Mouse (Mus musculus): ENCODE measurements around the gene Gm28048. TPM values are rescaled to one million over a fixed set of nuclear protein-coding genes. Genes with fewer than 3 reads are reported as not detected.

Gene Gm28048
- polyA plus RNA-seq, 1 experiment from 2014 or later = 4.5 TPM

- peaks cover 15% of the 10 kb centered on the region for H3K4me1 ChIP-seq (ENCODE audit: control insufficient read depth, insufficient read depth, low read length)
- H3K4me2 ChIP-seq (ENCODE audit: low read length) = peak within 1 kb of the TSS; percentile 99
- no peak within 1 kb of the TSS for H3K27ac ChIP-seq (replicated peaks; ENCODE audit: low read depth, low read length)
- H3K9ac ChIP-seq (replicated peaks; ENCODE audit: low read length) = peak within 1 kb of the TSS; percentile 64; the same call in 1 of the 2 replicates
- no peaks in the 10 kb centered on the region for H3K9me3 ChIP-seq (ENCODE audit: control insufficient read depth, low read length)
- H3K36me3 ChIP-seq (ENCODE audit: control insufficient read depth, insufficient read depth, low read length) = no peaks in the 10 kb centered on the region
- ATAC-seq (ENCODE audit: low FRiP score, low TSS enrichment) = 0 out of 2 replicates have a peak, but pooled peaks have one; percentile 9
- H3K4me3 ChIP-seq (replicated peaks; ENCODE audit: low read depth, low read length) = peak within 1 kb of the TSS; percentile 67
- peaks cover 71% of the 10 kb centered on the region for H3K27me3 ChIP-seq (ENCODE audit: control insufficient read depth, insufficient read depth, low read length)
- 6% methylated on average over 41 of the region's 41 CpGs for WGBS
- DNase-seq = no peak
These were observed 121.3 kb downstream of the Gm28048 start, which contains the start of gene B3gnt2 for GRCm38 (mm10) chr11:22860335-22861227. TSS of gene B3gnt2 (minus strand) at chr11:22860961.

- Histone ChIP-seq H3K27ac (replicated peaks; ENCODE audit: low read depth, low read length) (no peak overlapping the region), H3K36me3 (ENCODE audit: control insufficient read depth, insufficient read depth, low read length) (no peaks in the 10 kb centered on the region), H3K9me3 (ENCODE audit: control insufficient read depth, low read length) (no peaks in the 10 kb centered on the region), H3K9ac (replicated peaks; ENCODE audit: low read length) (peak overlapping the region; percentile 64), H3K4me2 (ENCODE audit: low read length) (peak overlapping the region; percentile 99), H3K4me1 (ENCODE audit: control insufficient read depth, insufficient read depth, low read length) (peaks cover 15% of the 10 kb centered on the region), H3K27me3 (ENCODE audit: control insufficient read depth, insufficient read depth, low read length) (peaks cover 71% of the 10 kb centered on the region), H3K4me3 (replicated peaks; ENCODE audit: low read depth, low read length) (peak overlapping the region; percentile 67)
- under 1% methylated on average over 55 of the region's 55 CpGs for WGBS
- ATAC-seq (ENCODE audit: low FRiP score, low TSS enrichment) (peak; percentile 90), DNase-seq (peak; percentile 89)
These were observed 122.1 kb downstream of the Gm28048 start for GRCm38 (mm10) chr11:22859633-22860334.

GRCm38 (mm10) chr11:22859301-22859632 lies 122.6 kb downstream of the Gm28048 start:
- DNase-seq (no peak), ATAC-seq (ENCODE audit: low FRiP score, low TSS enrichment) (no peak)
- no peak overlapping the region for H3K27ac ChIP-seq (replicated peaks; ENCODE audit: low read depth, low read length)
- H3K9me3 ChIP-seq (ENCODE audit: control insufficient read depth, low read length) = no peaks in the 10 kb centered on the region
- peak overlapping the region; percentile 99 for H3K4me2 ChIP-seq (ENCODE audit: low read length)
- peak overlapping the region; percentile 64 for H3K9ac ChIP-seq (replicated peaks; ENCODE audit: low read length)
- H3K36me3 ChIP-seq (ENCODE audit: control insufficient read depth, insufficient read depth, low read length) = no peaks in the 10 kb centered on the region
- peak overlapping the region; percentile 67 for H3K4me3 ChIP-seq (replicated peaks; ENCODE audit: low read depth, low read length)
- 1% methylated on average over 25 of the region's 41 CpGs for WGBS
- H3K27me3 ChIP-seq (ENCODE audit: control insufficient read depth, insufficient read depth, low read length) = peaks cover 71% of the 10 kb centered on the region
- H3K4me1 ChIP-seq (ENCODE audit: control insufficient read depth, insufficient read depth, low read length) = peaks cover 15% of the 10 kb centered on the region

- Histone ChIP-seq H3K27ac (replicated peaks; ENCODE audit: low read depth, low read length) (no peak overlapping the region), H3K4me2 (ENCODE audit: low read length) (peak overlapping the region; percentile 99), H3K4me3 (replicated peaks; ENCODE audit: low read depth, low read length) (peak overlapping the region; percentile 67), H3K9ac (replicated peaks; ENCODE audit: low read length) (peak overlapping the region; percentile 64), H3K27me3 (ENCODE audit: control insufficient read depth, insufficient read depth, low read length) (peaks cover 71% of the 10 kb centered on the region), H3K36me3 (ENCODE audit: control insufficient read depth, insufficient read depth, low read length) (no peaks in the 10 kb centered on the region), H3K9me3 (ENCODE audit: control insufficient read depth, low read length) (no peaks in the 10 kb centered on the region), H3K4me1 (ENCODE audit: control insufficient read depth, insufficient read depth, low read length) (peaks cover 15% of the 10 kb centered on the region)
- 2% methylated on average over 50 of the region's 50 CpGs for WGBS
- DNase-seq = peak; percentile 32
- peak; percentile 28; the same call in 1 of the 2 replicates for ATAC-seq (ENCODE audit: low FRiP score, low TSS enrichment)
These were observed 123.2 kb downstream of the Gm28048 start for GRCm38 (mm10) chr11:22858441-22859300.

- Histone ChIP-seq H3K4me2 (ENCODE audit: low read length) (peak overlapping the region; percentile 99), H3K4me3 (replicated peaks; ENCODE audit: low read depth, low read length) (peak overlapping the region; percentile 67), H3K9ac (replicated peaks; ENCODE audit: low read length) (no peak overlapping the region), H3K27ac (replicated peaks; ENCODE audit: low read depth, low read length) (no peak overlapping the region), H3K9me3 (ENCODE audit: control insufficient read depth, low read length) (no peaks in the 10 kb centered on the region), H3K36me3 (ENCODE audit: control insufficient read depth, insufficient read depth, low read length) (no peaks in the 10 kb centered on the region), H3K27me3 (ENCODE audit: control insufficient read depth, insufficient read depth, low read length) (peaks cover 63% of the 10 kb centered on the region), H3K4me1 (ENCODE audit: control insufficient read depth, insufficient read depth, low read length) (peaks cover 15% of the 10 kb centered on the region)
- DNase-seq (no peak), ATAC-seq (ENCODE audit: low FRiP score, low TSS enrichment) (no peak)
- WGBS = 14% methylated on average over 25 of the region's 25 CpGs
These were observed 124.0 kb downstream of the Gm28048 start for GRCm38 (mm10) chr11:22857705-22858440.

GRCm38 (mm10) chr11:22857106-22857704 lies 124.7 kb downstream of the Gm28048 start:
- Histone ChIP-seq H3K4me1 (ENCODE audit: control insufficient read depth, insufficient read depth, low read length) (peaks cover 15% of the 10 kb centered on the region), H3K27ac (replicated peaks; ENCODE audit: low read depth, low read length) (no peak overlapping the region), H3K4me3 (replicated peaks; ENCODE audit: low read depth, low read length) (no peak overlapping the region), H3K27me3 (ENCODE audit: control insufficient read depth, insufficient read depth, low read length) (peaks cover 58% of the 10 kb centered on the region), H3K4me2 (ENCODE audit: low read length) (no peak overlapping the region), H3K36me3 (ENCODE audit: control insufficient read depth, insufficient read depth, low read length) (no peaks in the 10 kb centered on the region), H3K9ac (replicated peaks; ENCODE audit: low read length) (no peak overlapping the region), H3K9me3 (ENCODE audit: control insufficient read depth, low read length) (no peaks in the 10 kb centered on the region)
- ATAC-seq (ENCODE audit: low FRiP score, low TSS enrichment) (no peak), DNase-seq (no peak)
- 81% methylated on average over 5 of the region's 5 CpGs for WGBS

- no peak for ATAC-seq (ENCODE audit: low FRiP score, low TSS enrichment)
- Histone ChIP-seq H3K36me3 (ENCODE audit: control insufficient read depth, insufficient read depth, low read length) (no peaks in the 10 kb centered on the region), H3K9ac (replicated peaks; ENCODE audit: low read length) (no peak overlapping the region), H3K9me3 (ENCODE audit: control insufficient read depth, low read length) (no peaks in the 10 kb centered on the region), H3K4me1 (ENCODE audit: control insufficient read depth, insufficient read depth, low read length) (peaks cover 15% of the 10 kb centered on the region), H3K27me3 (ENCODE audit: control insufficient read depth, insufficient read depth, low read length) (peaks cover 52% of the 10 kb centered on the region), H3K4me3 (replicated peaks; ENCODE audit: low read depth, low read length) (no peak overlapping the region), H3K4me2 (ENCODE audit: low read length) (no peak overlapping the region), H3K27ac (replicated peaks; ENCODE audit: low read depth, low read length) (no peak overlapping the region)
- DNase-seq = no peak
- 84% methylated on average over 3 of the region's 3 CpGs for WGBS
These were observed 125.4 kb downstream of the Gm28048 start for GRCm38 (mm10) chr11:22856371-22856965.

Measured in midbrain, embryonic 14.5 days (tissue).